Mouse (Mus musculus): Measurements from ENCODE around the gene Dtx3. TPM values are rescaled to one million over a fixed set of nuclear protein-coding genes. Genes with fewer than 3 reads are reported as not detected.
A peak's percentile ranks its signal among the peaks of the same experiment; 100 is the strongest.

Dtx3 gene
- polyA plus RNA-seq, 1 experiment, result 49.8 TPM

- Histone ChIP-seq H3K9me3 (replicated peaks; ENCODE audit: control insufficient read depth, insufficient read depth, low read length, poor library complexity, severe bottlenecking) (no peaks in the 10 kb centered on the region), H3K27me3 (ENCODE audit: control insufficient read depth, insufficient read depth, low read length, poor library complexity, severe bottlenecking) (no peaks in the 10 kb centered on the region), H3K4me3 (ENCODE audit: low read depth, low read length) (no peak overlapping the region), H3K36me3 (ENCODE audit: control insufficient read depth, insufficient read depth, low read length, poor library complexity, severe bottlenecking) (no peaks in the 10 kb centered on the region), H3K4me1 (ENCODE audit: control insufficient read depth, insufficient read depth, low read length) (peaks cover 2% of the 10 kb centered on the region), H3K9ac (ENCODE audit: low read depth, poor library complexity, severe bottlenecking) (no peak overlapping the region), H3K27ac (ENCODE audit: insufficient read depth, low read length) (no peak overlapping the region)
- TF ChIP-seq CTCF (IDR thresholded peaks at IDR 0.05; ENCODE audit: low read depth, low read length), result no peak
- TF ChIP-seq EP300 (IDR thresholded peaks at IDR 0.05; ENCODE audit: insufficient read depth, low read depth, low read length), result no peak
- TF ChIP-seq POLR2A (IDR thresholded peaks at IDR 0.05; ENCODE audit: insufficient read depth, low read length), result no peak
Observed at GRCm38 (mm10) chr10:127190398-127191190, 4.9 kb downstream of the Dtx3 start.

- H3K36me3 ChIP-seq (ENCODE audit: control insufficient read depth, insufficient read depth, low read length, poor library complexity, severe bottlenecking), result no peaks in the 10 kb centered on the region
- TF ChIP-seq CTCF (IDR thresholded peaks at IDR 0.05; ENCODE audit: low read depth, low read length) (no peak), EP300 (IDR thresholded peaks at IDR 0.05; ENCODE audit: insufficient read depth, low read depth, low read length) (no peak), POLR2A (IDR thresholded peaks at IDR 0.05; ENCODE audit: insufficient read depth, low read length) (no peak)
Observed at GRCm38 (mm10) chr10:127189651-127190381, 5.7 kb downstream of the Dtx3 start, which contains the start of gene Arhgef25. TSS of gene Arhgef25 (minus strand) at chr10:127190083.

GRCm38 (mm10) chr10:127189116-127189650 lies 6.3 kb downstream of the Dtx3 start:
- H3K27me3 ChIP-seq (ENCODE audit: control insufficient read depth, insufficient read depth, low read length, poor library complexity, severe bottlenecking), result no peaks in the 10 kb centered on the region
- H3K9ac ChIP-seq (ENCODE audit: low read depth, poor library complexity, severe bottlenecking), result peak overlapping the region; percentile 93
- TF ChIP-seq POLR2A (IDR thresholded peaks at IDR 0.05; ENCODE audit: insufficient read depth, low read length), result no peak
- TF ChIP-seq CTCF (IDR thresholded peaks at IDR 0.05; ENCODE audit: low read depth, low read length), result no peak
- TF ChIP-seq EP300 (IDR thresholded peaks at IDR 0.05; ENCODE audit: insufficient read depth, low read depth, low read length), result no peak
- H3K27ac ChIP-seq (ENCODE audit: insufficient read depth, low read length), result no peak overlapping the region
- H3K9me3 ChIP-seq (replicated peaks; ENCODE audit: control insufficient read depth, insufficient read depth, low read length, poor library complexity, severe bottlenecking), result no peaks in the 10 kb centered on the region
- H3K4me3 ChIP-seq (ENCODE audit: low read depth, low read length), result peak overlapping the region; percentile 76
- peaks cover 6% of the 10 kb centered on the region for H3K4me1 ChIP-seq (ENCODE audit: control insufficient read depth, insufficient read depth, low read length)
- H3K36me3 ChIP-seq (ENCODE audit: control insufficient read depth, insufficient read depth, low read length, poor library complexity, severe bottlenecking), result no peaks in the 10 kb centered on the region

More at GRCm38 (mm10) chr10:127189651-127190381, 5.7 kb downstream of the Dtx3 start, which contains the start of gene Arhgef25:
- peak within 1 kb of the TSS; percentile 93 for H3K9ac ChIP-seq (ENCODE audit: low read depth, poor library complexity, severe bottlenecking)
- H3K27ac ChIP-seq (ENCODE audit: insufficient read depth, low read length), result peak within 1 kb of the TSS; percentile 24; the same call in 1 of the 2 replicates
- peaks cover 3% of the 10 kb centered on the region for H3K4me1 ChIP-seq (ENCODE audit: control insufficient read depth, insufficient read depth, low read length)
- peak within 1 kb of the TSS; percentile 76 for H3K4me3 ChIP-seq (ENCODE audit: low read depth, low read length)
- H3K27me3 ChIP-seq (ENCODE audit: control insufficient read depth, insufficient read depth, low read length, poor library complexity, severe bottlenecking), result no peaks in the 10 kb centered on the region
- no peaks in the 10 kb centered on the region for H3K9me3 ChIP-seq (replicated peaks; ENCODE audit: control insufficient read depth, insufficient read depth, low read length, poor library complexity, severe bottlenecking)

- H3K27me3 ChIP-seq (ENCODE audit: control insufficient read depth, insufficient read depth, low read length, poor library complexity, severe bottlenecking), result no peaks in the 10 kb centered on the region
- no peak overlapping the region for H3K27ac ChIP-seq (ENCODE audit: insufficient read depth, low read length)
- H3K4me1 ChIP-seq (ENCODE audit: control insufficient read depth, insufficient read depth, low read length), result peaks cover 6% of the 10 kb centered on the region
- TF ChIP-seq EP300 (IDR thresholded peaks at IDR 0.05; ENCODE audit: insufficient read depth, low read depth, low read length), result no peak
- TF ChIP-seq POLR2A (IDR thresholded peaks at IDR 0.05; ENCODE audit: insufficient read depth, low read length), result no peak
- no peak for TF ChIP-seq CTCF (IDR thresholded peaks at IDR 0.05; ENCODE audit: low read depth, low read length)
- H3K36me3 ChIP-seq (ENCODE audit: control insufficient read depth, insufficient read depth, low read length, poor library complexity, severe bottlenecking), result no peaks in the 10 kb centered on the region
- H3K9ac ChIP-seq (ENCODE audit: low read depth, poor library complexity, severe bottlenecking), result peak overlapping the region; percentile 93
- H3K9me3 ChIP-seq (replicated peaks; ENCODE audit: control insufficient read depth, insufficient read depth, low read length, poor library complexity, severe bottlenecking), result no peaks in the 10 kb centered on the region
- peak overlapping the region; percentile 89 for H3K4me3 ChIP-seq (ENCODE audit: low read depth, low read length)
Observed at GRCm38 (mm10) chr10:127188465-127189115, 6.9 kb downstream of the Dtx3 start.

- Histone ChIP-seq H3K27ac (ENCODE audit: insufficient read depth, low read length) (no peak overlapping the region), H3K27me3 (ENCODE audit: control insufficient read depth, insufficient read depth, low read length, poor library complexity, severe bottlenecking) (no peaks in the 10 kb centered on the region), H3K4me3 (ENCODE audit: low read depth, low read length) (peak overlapping the region; percentile 89), H3K9ac (ENCODE audit: low read depth, poor library complexity, severe bottlenecking) (peak overlapping the region; percentile 93), H3K9me3 (replicated peaks; ENCODE audit: control insufficient read depth, insufficient read depth, low read length, poor library complexity, severe bottlenecking) (no peaks in the 10 kb centered on the region), H3K4me1 (ENCODE audit: control insufficient read depth, insufficient read depth, low read length) (peaks cover 6% of the 10 kb centered on the region), H3K36me3 (ENCODE audit: control insufficient read depth, insufficient read depth, low read length, poor library complexity, severe bottlenecking) (no peaks in the 10 kb centered on the region)
- no peak for TF ChIP-seq EP300 (IDR thresholded peaks at IDR 0.05; ENCODE audit: insufficient read depth, low read depth, low read length)
- TF ChIP-seq CTCF (IDR thresholded peaks at IDR 0.05; ENCODE audit: low read depth, low read length), result no peak
- no peak for TF ChIP-seq POLR2A (IDR thresholded peaks at IDR 0.05; ENCODE audit: insufficient read depth, low read length)
Observed at GRCm38 (mm10) chr10:127188079-127188453, 7.5 kb downstream of the Dtx3 start.
